Mouse (Mus musculus) myocyte (in vitro differentiated cells): ENCODE measurements around the gene Radil. TPM values are rescaled to one million over a fixed set of nuclear protein-coding genes. Genes with fewer than 3 reads are reported as not detected.

ENCODE experiments used
- H3K27me3 ChIP-seq: one replicate; pipeline ENCODE4 v1.6.1; 2011; ENCODE audit not compliant: control insufficient read depth, insufficient read depth, insufficient read length
- H3K36me3 ChIP-seq: one replicate; pipeline ENCODE4 v1.6.1; 2011; ENCODE audit not compliant: control insufficient read depth, insufficient read depth
- H3K4me2 ChIP-seq: one replicate; pipeline ENCODE4 v1.6.1; 2011; ENCODE audit warnings: low read depth, control low read depth
- H3K4me3 ChIP-seq: one replicate; pipeline ENCODE4 v1.5.1; 2011; ENCODE audit warnings: mild to moderate bottlenecking, control low read depth, moderate library complexity
- H3K79me2 ChIP-seq: one replicate; pipeline ENCODE4 v1.6.1; 2011; ENCODE audit not compliant: control insufficient read depth, insufficient read depth
- H3ac ChIP-seq: one replicate; pipeline ENCODE4 v1.6.1; 2011; ENCODE audit not compliant: control insufficient read depth, insufficient read length
- CEBPB ChIP-seq: IDR thresholded peaks from 2 replicates; pipeline ENCODE4 v1.6.1; 2011; ENCODE audit warnings: mild to moderate bottlenecking, moderate library complexity; ENCODE audit not compliant: poor library complexity, insufficient read depth, severe bottlenecking
- E2F4 ChIP-seq: IDR thresholded peaks from one replicate; pipeline ENCODE4 v1.6.1; 2011; ENCODE audit warnings: mild to moderate bottlenecking, control low read depth, moderate library complexity; ENCODE audit not compliant: insufficient read depth
- MAX ChIP-seq: IDR thresholded peaks from one replicate; pipeline ENCODE4 v1.6.1; 2011; ENCODE audit warnings: low read depth, mild to moderate bottlenecking, control low read depth
- MYOD1 ChIP-seq, 3 experiments: IDR thresholded peaks; one replicate each; pipeline ENCODE4 v1.6.1; 2011; ENCODE audit warnings: control low read depth in 2 of 3, low read depth in 2 of 3, mild to moderate bottlenecking in 2 of 3, moderate library complexity in 1 of 3; ENCODE audit not compliant: insufficient read length in 2 of 3, control insufficient read depth in 1 of 3
- MYOG ChIP-seq, 3 experiments: IDR thresholded peaks; one replicate each; pipeline ENCODE4 v1.6.1; 2011; ENCODE audit warnings: control low read depth in 2 of 3, low read depth in 2 of 3, mild to moderate bottlenecking in 2 of 3; ENCODE audit not compliant: insufficient read length in 2 of 3, control insufficient read depth in 1 of 3, insufficient read depth in 1 of 3
- POLR2A ChIP-seq: IDR thresholded peaks from one replicate; pipeline ENCODE4 v1.6.1; 2011; ENCODE audit warnings: low read depth, mild to moderate bottlenecking, control low read depth, moderate library complexity; ENCODE audit not compliant: insufficient read length
- POLR2AphosphoS2 ChIP-seq: IDR thresholded peaks from one replicate; pipeline ENCODE4 v1.6.1; 2011; ENCODE audit warnings: low read depth, control low read depth; ENCODE audit not compliant: insufficient read length
- REST ChIP-seq: IDR thresholded peaks from one replicate; pipeline ENCODE4 v1.6.1; 2011; ENCODE audit warnings: mild to moderate bottlenecking, control low read depth, moderate library complexity; ENCODE audit not compliant: insufficient read depth, insufficient read length
- SRF ChIP-seq: IDR thresholded peaks from one replicate; pipeline ENCODE4 v1.6.1; 2011; ENCODE audit warnings: low read depth; ENCODE audit not compliant: control insufficient read depth, insufficient read length
- TCF12 ChIP-seq: IDR thresholded peaks from one replicate; pipeline ENCODE4 v1.6.1; 2011; ENCODE audit warnings: mild to moderate bottlenecking, control low read depth; ENCODE audit not compliant: poor library complexity, insufficient read depth, severe bottlenecking
- TCF3 ChIP-seq: IDR thresholded peaks from one replicate; pipeline ENCODE4 v1.6.1; 2011; ENCODE audit warnings: low read depth, control low read depth; ENCODE audit not compliant: insufficient read length
- USF1 ChIP-seq: IDR thresholded peaks from one replicate; pipeline ENCODE4 v1.6.1; 2011; ENCODE audit warnings: low read depth, mild to moderate bottlenecking, control low read depth, moderate library complexity
- polyA plus RNA-seq: library from polyadenylated mRNA; unstranded; fragments of >200 nt; fragmentation: generic; extraction: Trizol; gene quantifications from one replicate; pipeline ENCODE4 v1.2.1, GENCODE M21; 2012; ENCODE audit warnings: missing spikeins

Gene Radil
- polyA plus RNA-seq, 1 experiment = 1.6 TPM

DNA sequence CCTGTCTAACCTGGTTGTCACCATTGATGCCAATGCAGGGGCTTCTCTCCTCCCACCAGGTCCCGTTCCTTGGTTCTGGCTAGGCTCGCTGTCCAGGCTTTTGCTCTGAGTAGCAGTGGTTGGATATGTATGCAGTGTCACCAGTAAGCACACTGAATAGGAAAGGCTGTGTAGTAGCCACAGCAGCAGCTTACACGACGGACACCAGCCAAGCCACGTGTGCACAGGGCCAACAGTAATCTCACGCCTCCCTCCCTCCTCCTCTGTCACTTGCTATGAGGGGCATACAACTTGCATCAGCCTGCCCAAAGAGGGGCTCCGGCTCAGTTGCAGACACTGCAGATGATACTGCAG, 40.9 kb downstream of the Radil start:
- Histone ChIP-seq H3K36me3 (no peaks in the 10 kb centered on the region), H3K4me3 (no peak overlapping the region), H3K27me3 (no peaks in the 10 kb centered on the region), H3K79me2 (no peaks in the 10 kb centered on the region), H3ac (no peak overlapping the region), H3K4me2 (no peak overlapping the region)
- no peak for TF ChIP-seq POLR2AphosphoS2
- TF ChIP-seq USF1 = no peak
- no peak for TF ChIP-seq SRF
- no peak for TF ChIP-seq MYOD1 (IDR thresholded peaks at IDR 0.05; ENCODE audit: control insufficient read depth in 1 of 3, insufficient read length in 2 of 3, low read depth in 2 of 3)
- TF ChIP-seq MAX = no peak
- TF ChIP-seq POLR2A = no peak
- TF ChIP-seq TCF12 = no peak

DNA sequence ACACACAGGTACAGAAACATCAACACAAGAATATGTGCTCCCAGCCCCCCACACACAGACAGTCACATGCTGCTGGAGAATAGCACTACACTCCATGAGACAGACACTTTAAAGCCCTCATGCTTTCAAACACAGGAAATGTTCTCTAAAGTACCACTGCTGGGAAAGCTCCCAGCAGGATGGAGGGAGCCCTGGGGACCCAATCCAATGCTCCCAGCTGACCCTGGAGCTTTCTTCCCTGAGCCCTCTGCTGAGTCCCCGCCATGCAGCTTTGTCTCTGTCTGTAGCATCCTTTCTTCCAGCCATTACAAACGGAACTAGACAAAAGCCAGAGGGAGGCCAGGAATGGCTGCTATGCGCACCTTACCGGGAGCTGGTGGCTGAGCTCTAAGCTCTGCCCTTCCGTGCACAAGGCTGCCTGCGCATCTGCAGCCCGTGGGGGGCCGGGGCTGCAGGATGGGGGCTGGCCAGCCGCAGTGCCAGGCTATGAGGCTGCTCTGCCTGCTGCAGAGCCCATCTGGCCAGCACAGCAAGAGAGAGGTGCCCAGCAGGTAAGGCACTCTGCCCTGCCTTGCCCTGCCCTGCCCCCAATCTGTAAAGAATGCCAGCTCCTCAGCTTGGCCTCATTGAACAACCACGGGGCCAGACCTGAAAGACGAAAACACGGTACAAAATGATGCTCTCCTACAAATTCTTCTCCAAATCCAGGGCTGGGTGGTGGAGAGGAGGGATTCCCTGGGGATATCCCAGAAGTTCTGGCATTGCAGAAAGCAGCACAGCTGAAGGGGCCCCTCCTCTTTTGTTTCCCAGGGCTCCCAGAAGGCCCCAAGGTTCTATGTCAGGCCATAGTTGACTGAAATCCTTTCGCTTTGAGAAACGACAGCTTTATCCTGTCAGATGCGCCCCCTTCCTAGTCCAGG, 41.5 kb downstream of the Radil start:
- Histone ChIP-seq H3K79me2 (no peaks in the 10 kb centered on the region), H3K36me3 (no peaks in the 10 kb centered on the region), H3K4me2 (no peak overlapping the region), H3ac (no peak overlapping the region), H3K4me3 (no peak overlapping the region), H3K27me3 (no peaks in the 10 kb centered on the region)
- TF ChIP-seq POLR2AphosphoS2 = no peak
- no peak for TF ChIP-seq TCF12
- no peak for TF ChIP-seq REST

- Histone ChIP-seq H3K4me2 (no peak overlapping the region), H3K4me3 (no peak overlapping the region), H3K27me3 (no peaks in the 10 kb centered on the region), H3K79me2 (no peaks in the 10 kb centered on the region), H3ac (no peak overlapping the region), H3K36me3 (no peaks in the 10 kb centered on the region)
- no peak for TF ChIP-seq TCF12
- peak in 1 of 3 experiments; percentile 11 for TF ChIP-seq MYOG (IDR thresholded peaks at IDR 0.05; ENCODE audit: control insufficient read depth in 1 of 3, insufficient read depth in 1 of 3, insufficient read length in 2 of 3, low read depth in 2 of 3)
- no peak for TF ChIP-seq CEBPB
- TF ChIP-seq SRF = no peak
- TF ChIP-seq TCF3 = no peak
- no peak for TF ChIP-seq POLR2AphosphoS2
- TF ChIP-seq E2F4 = no peak
- peak in 1 of 3 experiments; percentile 52 for TF ChIP-seq MYOD1 (IDR thresholded peaks at IDR 0.05; ENCODE audit: control insufficient read depth in 1 of 3, insufficient read length in 2 of 3, low read depth in 2 of 3)
- TF ChIP-seq MAX = no peak
- TF ChIP-seq REST = no peak
- no peak for TF ChIP-seq POLR2A
- no peak for TF ChIP-seq USF1
Measured at GRCm38 (mm10) chr5:142505695-142506423, 45.0 kb downstream of the Radil start.

GRCm38 (mm10) chr5:142504175-142504574, 46.7 kb downstream of the Radil start:
- no peaks in the 10 kb centered on the region for H3K27me3 ChIP-seq
- TF ChIP-seq E2F4 (no peak), SRF (no peak), USF1 (no peak), TCF12 (no peak), MAX (no peak)
- H3K4me2 ChIP-seq = no peak overlapping the region
- H3K79me2 ChIP-seq = no peaks in the 10 kb centered on the region
- H3ac ChIP-seq = no peak overlapping the region
- H3K36me3 ChIP-seq = no peaks in the 10 kb centered on the region
- H3K4me3 ChIP-seq = no peak overlapping the region

DNA sequence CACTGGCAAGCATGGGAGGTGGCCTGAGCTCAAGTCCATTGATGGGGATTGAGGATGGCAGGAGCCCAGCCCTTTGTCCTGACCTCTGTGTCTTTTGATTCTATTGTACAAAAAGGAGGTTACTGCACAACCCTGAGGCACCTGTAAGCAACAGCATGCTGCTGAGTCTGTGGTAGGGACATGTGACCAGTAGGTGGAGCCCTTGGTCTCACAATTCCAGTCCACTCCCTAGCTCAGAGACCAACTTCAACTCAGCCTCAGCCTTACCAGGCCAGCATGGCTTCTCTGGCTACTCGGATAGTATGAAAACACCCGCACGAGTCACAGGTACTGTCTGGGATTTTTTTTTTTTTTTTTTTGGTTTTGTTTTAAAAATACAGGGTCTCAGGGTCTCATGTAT, 48.5 kb downstream of the Radil start:
- Histone ChIP-seq H3K4me2 (no peak overlapping the region), H3K36me3 (no peaks in the 10 kb centered on the region), H3K79me2 (no peaks in the 10 kb centered on the region), H3K27me3 (no peaks in the 10 kb centered on the region), H3K4me3 (no peak overlapping the region), H3ac (no peak overlapping the region)
- TF ChIP-seq TCF12 (no peak), USF1 (peak; percentile 61)
